ENCODE assay signal across 18 mouse cellular contexts in genomic region chr2:30025454-30025853, GRCm38 (mm10). TPM values are rescaled to one million over a fixed set of nuclear protein-coding genes. Genes with fewer than 3 reads are reported as not detected.
"Had no signal": no experiment of that assay in that cellular context is flagged by ENCODE, and none has a peak within 500 bp of the region (broad histone marks: within the 10 kb centered on the region; RNA-seq: fewer than 3 reads in every experiment).

No protein-coding gene starts in this region.

- H3K9ac ChIP-seq: lung, embryonic 15.5 days; midbrain, embryonic 13.5 days; midbrain, embryonic 15.5 days; neural tube, embryonic 12.5 days; stomach, embryonic 15.5 days had no signal

- ATAC-seq: lung, postnatal 0 days; midbrain, embryonic 13.5 days; midbrain, embryonic 15.5 days had no signal

- H3K4me1 ChIP-seq: lung, embryonic 15.5 days; midbrain, embryonic 13.5 days; midbrain, embryonic 15.5 days; neural tube, embryonic 12.5 days; stomach, embryonic 15.5 days had no signal

- H3K4me3 ChIP-seq: lung, embryonic 15.5 days; megakaryocyte, embryonic 14.5 days; midbrain, embryonic 13.5 days; midbrain, embryonic 15.5 days; neural tube, embryonic 12.5 days; stomach, embryonic 15.5 days had no signal

- H3K27ac ChIP-seq: lung, embryonic 15.5 days; macrophage; midbrain, embryonic 13.5 days; midbrain, embryonic 15.5 days; neural tube, embryonic 12.5 days; stomach, embryonic 15.5 days; stomach, postnatal 0 days had no signal

- DNase-seq: lung, adult 2 months; lung, postnatal 14 days; lung, postnatal 36 days; right cerebral cortex, postnatal 14 days; thymus, adult 2 months; thymus, postnatal 25 days; thymus, postnatal 4 days had no signal

- H3K4me2 ChIP-seq: lung, embryonic 15.5 days; midbrain, embryonic 11.5 days; midbrain, embryonic 13.5 days; midbrain, embryonic 15.5 days; neural tube, embryonic 12.5 days; stomach, embryonic 15.5 days had no signal

- H3K27me3 ChIP-seq: lung, embryonic 15.5 days; megakaryocyte, embryonic 14.5 days; midbrain, embryonic 13.5 days; midbrain, embryonic 15.5 days; neural tube, embryonic 12.5 days; stomach, embryonic 15.5 days had no signal

- H3K9me3 ChIP-seq: lung, embryonic 15.5 days; megakaryocyte, embryonic 14.5 days; midbrain, embryonic 13.5 days; midbrain, embryonic 15.5 days; neural tube, embryonic 12.5 days; stomach, embryonic 15.5 days had no signal

RNA-seq across cellular contexts. Expression of gene Wdr34, which starts 23.2 kb away (rescaled TPM):
- total RNA-seq: monocyte, adult 5-6 weeks had no signal
